Mouse (Mus musculus) kidney, embryonic 14.5 days (tissue): ENCODE measurements around the gene Ube2v1. TPM values are rescaled to one million over a fixed set of nuclear protein-coding genes. Genes with fewer than 3 reads are reported as not detected.
"Not testable (repeated sequence)": the region's sequence is repeated elsewhere in the genome, so short reads cannot be mapped to it uniquely, and the experiment has no call there.

ENCODE experiments used
- ATAC-seq: fragments of 200-750 bp; cut with Nextera tagmentation; 2 replicates; pipeline ENCODE4 v1.8.0; 2017; ENCODE audit warnings: moderate number of reproducible peaks, mild to moderate bottlenecking, moderate TSS enrichment, moderate library complexity; ENCODE audit not compliant: low FRiP score, low TSS enrichment
- H3K27ac ChIP-seq: fragments of 300-500 bp; sonication (generic); 2 replicates; pipeline ENCODE4 v1.5.1; 2014; ENCODE audit warnings: low read depth, mild to moderate bottlenecking, low read length, moderate library complexity, mixed read lengths
- H3K27me3 ChIP-seq: fragments of 300-500 bp; sonication (generic); 2 replicates; pipeline ENCODE4 v1.6.1; 2014; ENCODE audit warnings: mild to moderate bottlenecking, low read length; ENCODE audit not compliant: control insufficient read depth, insufficient read depth
- H3K36me3 ChIP-seq: fragments of 300-500 bp; sonication (generic); 2 replicates; pipeline ENCODE4 v1.6.1; 2014; ENCODE audit warnings: low read length, mixed read lengths; ENCODE audit not compliant: control insufficient read depth, insufficient read depth
- H3K4me1 ChIP-seq: fragments of 300-500 bp; sonication (generic); 2 replicates; pipeline ENCODE4 v1.6.1; 2014; ENCODE audit warnings: low read length, mixed read lengths; ENCODE audit not compliant: control insufficient read depth, insufficient read depth
- H3K4me2 ChIP-seq: fragments of 300-500 bp; sonication (generic); replicated peaks from 2 replicates; pipeline ENCODE4 v1.6.1; 2014; ENCODE audit warnings: low read depth, mild to moderate bottlenecking, low read length
- H3K4me3 ChIP-seq: fragments of 300-500 bp; sonication (generic); 2 replicates; pipeline ENCODE4 v1.5.1; 2014; ENCODE audit warnings: mild to moderate bottlenecking, low read length
- H3K9ac ChIP-seq: fragments of 300-500 bp; sonication (generic); 2 replicates; pipeline ENCODE4 v1.6.1; 2014; ENCODE audit warnings: low read depth, mild to moderate bottlenecking, low read length, moderate library complexity
- H3K9me3 ChIP-seq: fragments of 300-500 bp; sonication (generic); 2 replicates; pipeline ENCODE4 v1.6.1; 2016; ENCODE audit warnings: low read length; ENCODE audit not compliant: control insufficient read depth
- WGBS: fragments of 180-500 bp; shearing (Covaris S2); extraction: QIAGEN DNeasy Blood & Tissue Kit; methylation state at CpG from one replicate; pipeline ENCODE4 v1.1.7; 2014; 5-methylcytosine and 5-hydroxymethylcytosine counted together
- polyA plus RNA-seq: library from polyadenylated mRNA; unstranded; fragments of >200 nt; fragmentation: Nextera tagmentation; extraction: Ambion mirVana; gene quantifications from 2 replicates; pipeline ENCODE4 v1.2.1, GENCODE M21; 2014

Gene Ube2v1
- polyA plus RNA-seq, 1 experiment from 2014 or later = 283 TPM

- peaks cover 6% of the 10 kb centered on the region; the same call in 1 of the 2 replicates for H3K4me1 ChIP-seq
- no peak overlapping the region for H3K9ac ChIP-seq
- H3K27ac ChIP-seq = no peak overlapping the region
- WGBS = 78% methylated on average over 4 of the region's 4 CpGs
- ATAC-seq = no peak
- H3K4me2 ChIP-seq = no peak overlapping the region
- peaks cover 43% of the 10 kb centered on the region for H3K36me3 ChIP-seq
- no peaks in the 10 kb centered on the region for H3K27me3 ChIP-seq
- no peak overlapping the region for H3K4me3 ChIP-seq
- no peaks in the 10 kb centered on the region for H3K9me3 ChIP-seq
Measured at GRCm38 (mm10) chr2:167617472-167617871, 14.4 kb downstream of the Ube2v1 start.

- H3K4me3 ChIP-seq = no peak overlapping the region
- H3K9me3 ChIP-seq = no peaks in the 10 kb centered on the region
- 79% methylated on average over 3 of the region's 3 CpGs for WGBS
- ATAC-seq = no peak
- peaks cover 43% of the 10 kb centered on the region for H3K36me3 ChIP-seq
- peaks cover 1% of the 10 kb centered on the region; the same call in 1 of the 2 replicates for H3K4me1 ChIP-seq
- no peak overlapping the region for H3K27ac ChIP-seq
- H3K9ac ChIP-seq = no peak overlapping the region
- no peaks in the 10 kb centered on the region for H3K27me3 ChIP-seq
- H3K4me2 ChIP-seq = no peak overlapping the region
Measured at GRCm38 (mm10) chr2:167617034-167617433, 14.9 kb downstream of the Ube2v1 start.

- WGBS = 93% methylated on average over 6 of the region's 7 CpGs
- not testable (repeated sequence) for ATAC-seq
- H3K36me3 ChIP-seq = peaks cover 56% of the 10 kb centered on the region
Measured at GRCm38 (mm10) chr2:167613335-167613734, 18.6 kb downstream of the Ube2v1 start.

GRCm38 (mm10) chr2:167612122-167612521 lies 19.8 kb downstream of the Ube2v1 start:
- Histone ChIP-seq H3K27me3 (no peaks in the 10 kb centered on the region), H3K4me1 (no peaks in the 10 kb centered on the region), H3K9me3 (no peaks in the 10 kb centered on the region), H3K4me3 (no peak overlapping the region), H3K9ac (no peak overlapping the region), H3K36me3 (peaks cover 52% of the 10 kb centered on the region), H3K27ac (no peak overlapping the region), H3K4me2 (no peak overlapping the region)
- no peak for ATAC-seq
- WGBS = 95% methylated on average over 14 of the region's 14 CpGs

More at GRCm38 (mm10) chr2:167613335-167613734, 18.6 kb downstream of the Ube2v1 start:
- not testable (repeated sequence) for H3K9ac ChIP-seq, H3K9me3 ChIP-seq, H3K4me2 ChIP-seq, H3K27me3 ChIP-seq, H3K27ac ChIP-seq, H3K4me1 ChIP-seq, H3K4me3 ChIP-seq

- Histone ChIP-seq H3K9me3 (no peaks in the 10 kb centered on the region), H3K36me3 (peaks cover 50% of the 10 kb centered on the region), H3K4me3 (no peak overlapping the region), H3K4me1 (no peaks in the 10 kb centered on the region), H3K27ac (no peak overlapping the region), H3K9ac (no peak overlapping the region), H3K27me3 (no peaks in the 10 kb centered on the region), H3K4me2 (no peak overlapping the region)
- WGBS = 92% methylated on average over 10 of the region's 10 CpGs
- 0 out of 2 replicates have a peak, but pooled peaks have one; percentile 47 for ATAC-seq
Measured at GRCm38 (mm10) chr2:167611287-167611686, 20.6 kb downstream of the Ube2v1 start.

GRCm38 (mm10) chr2:167606745-167607123 lies 25.2 kb downstream of the Ube2v1 start:
- ATAC-seq = no peak
- H3K9ac ChIP-seq = no peak overlapping the region
- WGBS = 86% methylated on average over 4 of the region's 4 CpGs

GRCm38 (mm10) chr2:167605817-167606744 lies 25.8 kb downstream of the Ube2v1 start:
- 72% methylated on average over 17 of the region's 17 CpGs for WGBS
- Histone ChIP-seq H3K9me3 (no peaks in the 10 kb centered on the region), H3K27me3 (0 out of 2 replicates have a peak, but pooled peaks cover 4% of the 10 kb centered on the region), H3K4me3 (no peak overlapping the region), H3K27ac (no peak overlapping the region), H3K9ac (no peak overlapping the region), H3K36me3 (peaks cover 25% of the 10 kb centered on the region), H3K4me2 (no peak overlapping the region), H3K4me1 (0 out of 2 replicates have a peak, but pooled peaks cover 3% of the 10 kb centered on the region)
- ATAC-seq = no peak

More at GRCm38 (mm10) chr2:167606745-167607123, 25.2 kb downstream of the Ube2v1 start:
- Histone ChIP-seq H3K36me3 (peaks cover 25% of the 10 kb centered on the region), H3K4me3 (no peak overlapping the region), H3K4me1 (0 out of 2 replicates have a peak, but pooled peaks cover 3% of the 10 kb centered on the region), H3K27ac (no peak overlapping the region), H3K27me3 (0 out of 2 replicates have a peak, but pooled peaks cover 4% of the 10 kb centered on the region), H3K4me2 (no peak overlapping the region), H3K9me3 (no peaks in the 10 kb centered on the region)

- no peak overlapping the region for H3K4me3 ChIP-seq
- no peaks in the 10 kb centered on the region for H3K9me3 ChIP-seq
- 28% methylated on average over 11 of the region's 11 CpGs for WGBS
- 0 out of 2 replicates have a peak, but pooled peaks cover 3% of the 10 kb centered on the region for H3K4me1 ChIP-seq
- ATAC-seq = peak; percentile 81
- no peak overlapping the region for H3K27ac ChIP-seq
- H3K4me2 ChIP-seq = no peak overlapping the region
- H3K27me3 ChIP-seq = 0 out of 2 replicates have a peak, but pooled peaks cover 4% of the 10 kb centered on the region
- peaks cover 24% of the 10 kb centered on the region for H3K36me3 ChIP-seq
- H3K9ac ChIP-seq = no peak overlapping the region
Measured at GRCm38 (mm10) chr2:167605178-167605794, 26.6 kb downstream of the Ube2v1 start.
